Mouse (Mus musculus) lung, embryonic 15.5 days (tissue): ENCODE results near the gene Fxyd4. TPM values are rescaled to one million over a fixed set of nuclear protein-coding genes. Genes with fewer than 3 reads are reported as not detected.

ENCODE experiments used
- microRNA-seq: library from miRNA; unstranded; fragments of <30 nt; microRNA quantifications from one replicate; pipeline ENCODE4, GENCODE M21; 2016
- polyA plus RNA-seq: library from polyadenylated mRNA; unstranded; fragments of >200 nt; fragmentation: Nextera tagmentation; extraction: Ambion mirVana; gene quantifications from 2 replicates; pipeline ENCODE4 v1.2.1, GENCODE M21; 2015

The Fxyd4 gene
- polyA plus RNA-seq, 1 experiment from 2014 or later = 5.2 TPM

Small RNA genes lying within 50 kb of the gene (microRNA-seq; reads per million reads assigned to microRNA genes)
- gene Gm25535 = not detected

Other genes starting within 250 kb of the Fxyd4 start
- 146 and 148 TPM in 2 replicates for gene Zfp637, start 96.5 kb downstream of the Fxyd4 start, polyA plus RNA-seq
- gene Zfp239, start 75.6 kb downstream of the Fxyd4 start, polyA plus RNA-seq = 7.6 and 7.9 TPM in 2 replicates
- 788 and 807 TPM in 2 replicates for gene Hnrnpf, start 37.4 kb downstream of the Fxyd4 start, polyA plus RNA-seq
- gene Rasgef1a, start 73.7 kb upstream of the Fxyd4 start, polyA plus RNA-seq = 3.0 and 4.4 TPM in 2 replicates
- gene Csgalnact2, start 201.4 kb upstream of the Fxyd4 start, polyA plus RNA-seq = 20.8 and 21.1 TPM in 2 replicates